ENCODE assay signal across 11 mouse cellular contexts in the genomic region with DNA sequence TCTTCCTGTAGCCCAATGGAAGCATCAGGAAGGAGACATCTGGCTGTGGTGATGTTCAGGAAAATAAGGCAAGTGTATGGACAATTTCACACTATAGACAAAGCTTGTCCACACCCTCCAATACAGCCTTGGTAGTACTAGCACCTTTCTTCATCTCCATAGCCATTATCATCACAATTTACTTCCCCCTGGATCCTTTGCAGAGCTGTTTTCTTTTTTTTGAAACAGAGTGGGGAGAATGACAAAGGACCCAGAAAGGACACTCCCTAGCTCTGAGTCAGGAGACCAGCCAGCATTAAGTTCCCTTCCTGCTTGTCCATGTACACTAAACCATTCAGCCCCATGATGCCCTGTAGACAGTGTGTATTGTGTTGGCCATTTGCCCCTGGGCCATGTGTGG. TPM values are rescaled to one million over a fixed set of nuclear protein-coding genes. Genes with fewer than 3 reads are reported as not detected.
"Had no signal": no experiment of that assay in that cellular context is flagged by ENCODE, and none has a peak within 500 bp of the region (broad histone marks: within the 10 kb centered on the region; RNA-seq: fewer than 3 reads in every experiment).

No protein-coding gene starts in this region.

RNA-seq across cellular contexts. Expression of gene H2al1o, which starts 54.7 kb away (rescaled TPM):
- total RNA-seq: left cerebral cortex, postnatal 10 days; left cerebral cortex, postnatal 14 days; left cerebral cortex, postnatal 25 days; left cerebral cortex, postnatal 36 days; left cerebral cortex, postnatal 4 days; liver, adult 2 months; megakaryocyte progenitor cell, adult 5-6 weeks; megakaryocyte, adult 5-6 weeks; megakaryocyte-erythroid progenitor cell, adult 5-6 weeks; midbrain, postnatal 0 days; monocyte, adult 5-6 weeks had no signal
